In the genomic region with DNA sequence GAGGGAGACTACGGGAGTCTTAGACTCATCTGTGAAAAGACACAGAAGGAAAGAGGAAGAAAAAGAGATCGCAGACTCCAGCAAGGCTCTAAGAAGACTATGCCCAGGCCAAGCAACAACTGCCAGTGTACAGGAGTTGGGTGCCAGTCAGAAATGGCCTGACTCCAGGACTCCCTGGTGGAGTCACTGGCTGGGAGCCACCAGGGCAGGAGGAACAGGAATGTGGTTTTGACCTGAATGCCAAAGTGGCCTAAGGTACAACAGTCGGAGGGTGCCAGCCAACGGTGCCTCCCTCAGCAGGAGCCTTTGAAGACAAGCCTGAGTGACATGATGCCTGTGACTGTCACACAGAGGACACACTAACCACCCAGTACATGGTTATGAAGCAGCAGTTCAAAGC, we compare ENCODE assay signal across 12 mouse cellular contexts. TPM values are rescaled to one million over a fixed set of nuclear protein-coding genes. Genes with fewer than 3 reads are reported as not detected.
DNase-seq lines count a peak whose midpoint lies in the region; ATAC-seq lines count a peak whose summit lies in the region.
"Had no signal": no experiment of that assay in that cellular context is flagged by ENCODE, and none has a peak within 500 bp of the region (broad histone marks: within the 10 kb centered on the region; RNA-seq: fewer than 3 reads in every experiment).

No protein-coding gene starts in this region.

- 0 out of 2 replicates have a peak, but pooled peaks have one; percentile 10 for ATAC-seq in erythroid progenitor cell, adult 5-6 weeks (replicated peaks; ENCODE audit: low FRiP score, poor library complexity, severe bottlenecking)
- ATAC-seq: hindbrain, embryonic 16.5 days; midbrain, embryonic 13.5 days had no signal

- peak; percentile 19 to 42 for DNase-seq in cerebellum, postnatal 25 days
- no peak for DNase-seq in cerebellum, adult 8-10 months
- DNase-seq in kidney, adult 8-10 months = peak; percentile 81 to 85
- DNase-seq in kidney, postnatal 4 days = no peak
- DNase-seq in kidney, postnatal 14 days = peak; percentile 76
- DNase-seq in left cerebral cortex, postnatal 10 days (ENCODE audit: extremely low spot score in 1 of 2, low spot score in 2 of 2) = no peak
- DNase-seq in frontal cortex, adult 2 months (ENCODE audit: extremely low spot score in 1 of 2, low spot score in 1 of 2) = no peak
- DNase-seq: cerebellum, adult 9-11 months; right cerebral cortex, postnatal 25 days had no signal

- intact Hi-C loops in left cerebral cortex, postnatal 10 days (cut with DNase I) = no loop called here

RNA-seq across cellular contexts. Expression of a gene that starts 15.1 kb away (rescaled TPM):
- 21.8 and 33.2 TPM in 2 replicates for total RNA-seq in erythroid progenitor cell, adult 5-6 weeks (2015; ENCODE audit: low replicate concordance)
- 3.0 and 5.9 TPM in 2 replicates for total RNA-seq in erythroid progenitor cell, adult 5-6 weeks (2017; ENCODE audit: low replicate concordance)
- 10 to 100 TPM in 1 of 2 experiments, 1 to 10 TPM in 1; 6.6 to 10.2 TPM for total RNA-seq in left cerebral cortex, postnatal 10 days (2021)
- polyA plus RNA-seq in frontal cortex, adult 2 months (2012; rRNA removed) = 14.5 and 15.7 TPM in 2 replicates

RNA-seq across cellular contexts. Expression of a gene that starts 41.1 kb away (rescaled TPM):
- total RNA-seq in erythroid progenitor cell, adult 5-6 weeks (2015; ENCODE audit: low replicate concordance) = 14.4 and 17.2 TPM in 2 replicates
- total RNA-seq in erythroid progenitor cell, adult 5-6 weeks (2017; ENCODE audit: low replicate concordance) = 11.9 and 16.9 TPM in 2 replicates
- total RNA-seq in left cerebral cortex, postnatal 10 days (2021) = 1 to 10 TPM; 2.6 to 2.7 TPM
- polyA plus RNA-seq in frontal cortex, adult 2 months (2012; rRNA removed) = 2.0 and 2.2 TPM in 2 replicates

RNA-seq across cellular contexts. Expression of a gene that starts 48.4 kb away (rescaled TPM):
- 12.6 and 16.9 TPM in 2 replicates for total RNA-seq in erythroid progenitor cell, adult 5-6 weeks (2015; ENCODE audit: low replicate concordance)
- total RNA-seq in erythroid progenitor cell, adult 5-6 weeks (2017; ENCODE audit: low replicate concordance) = 12.3 and 31.9 TPM in 2 replicates
- total RNA-seq in left cerebral cortex, postnatal 10 days (2021) = 100 to 1,000 TPM; 122 to 128 TPM
- 109 and 111 TPM in 2 replicates for polyA plus RNA-seq in frontal cortex, adult 2 months (2012; rRNA removed)

Comparison
In these comparisons a context has a peak if more than half of its experiments do, and no peak if none do; other contexts are left out.
1. DNase-seq: peak in cerebellum, postnatal 25 days (2 of 2), kidney, adult 8-10 months (2 of 2) and kidney, postnatal 14 days (single experiment); none in cerebellum, adult 8-10 months (single experiment), kidney, postnatal 4 days (0 of 2), left cerebral cortex, postnatal 10 days (0 of 2) and frontal cortex, adult 2 months (0 of 2).